Mouse (Mus musculus): ENCODE data around the gene Aloxe3.

- no peak for TF ChIP-seq HCFC1 (IDR thresholded peaks at IDR 0.05; ENCODE audit: borderline replicate concordance, insufficient read depth, low read length)
- no peak for TF ChIP-seq ZC3H11A (IDR thresholded peaks at IDR 0.05; ENCODE audit: borderline replicate concordance, low read depth, low read length)
- TF ChIP-seq ZNF384 (IDR thresholded peaks at IDR 0.05; ENCODE audit: low read depth, low read length), result no peak
- TF ChIP-seq MAFK (IDR thresholded peaks at IDR 0.05; ENCODE audit: insufficient read depth, low read depth, low read length), result no peak
- TF ChIP-seq CHD2 (IDR thresholded peaks at IDR 0.05; ENCODE audit: low read depth, low read length), result no peak
Observed at GRCm38 (mm10) chr11:69178525-69178924, 52.8 kb downstream of the Aloxe3 start.

Measured in ES-E14 (cell line).